Mouse (Mus musculus): ENCODE measurements around the gene Mum1.

GRCm38 (mm10) chr10:80260642-80261584 lies 34.7 kb downstream of the Mum1 start, which contains the start of the genes Gamt and Dazap1:
- TF ChIP-seq CTCF (IDR thresholded peaks at IDR 0.05; ENCODE audit: borderline replicate concordance, insufficient read depth, low read depth, low read length): no peak
- peak; percentile 36; the same call in 1 of the 2 replicates for TF ChIP-seq POLR2A (IDR thresholded peaks at IDR 0.05; ENCODE audit: borderline replicate concordance, insufficient read depth, low read length)

All from cerebellum, adult 2 months (tissue).